Mouse (Mus musculus) G1E (cell line): ENCODE measurements at regions not wholly inside any gene's neighbourhood (a gene's known extent, or its start where the extent isn't known, plus 50 kb on each side); places are given as distances from the start of the nearest gene placed in this dataset.

Source experiments
- ATAC-seq: 2 replicates; pipeline ENCODE4 v1.8.0; 2016; ENCODE audit warnings: mild to moderate bottlenecking; ENCODE audit not compliant: insufficient number of reproducible peaks, poor library complexity, low FRiP score, severe bottlenecking; ENCODE audit errors: extremely low read depth
- DNase-seq: peaks from one replicate; pipeline ENCODE4 v3.0.0; 2012; ENCODE audit warnings: low spot score
- H3K27me3 ChIP-seq: 2 replicates; pipeline ENCODE4 v1.6.1; 2012; ENCODE audit warnings: mild to moderate bottlenecking, low read length, inconsistent platforms; ENCODE audit not compliant: insufficient read depth
- H3K36me3 ChIP-seq: replicated peaks from 2 replicates; pipeline ENCODE3; 2012; ENCODE audit warnings: mild to moderate bottlenecking, inconsistent platforms
- H3K4me1 ChIP-seq: 2 replicates; pipeline ENCODE4 v1.6.1; 2012; ENCODE audit warnings: low read depth, low read length, inconsistent platforms, mixed read lengths; ENCODE audit not compliant: insufficient read depth
- H3K4me3 ChIP-seq: 2 replicates; pipeline ENCODE4 v1.5.1; 2012; ENCODE audit warnings: low read depth, mild to moderate bottlenecking, inconsistent platforms, low read length, moderate library complexity, mixed read lengths
- H3K9me3 ChIP-seq: replicated peaks from 2 replicates; pipeline ENCODE4 v1.6.1; 2012; ENCODE audit warnings: inconsistent platforms
- CTCF ChIP-seq: IDR thresholded peaks from 2 replicates; pipeline ENCODE4 v1.5.1; 2012; ENCODE audit warnings: low read depth, low read length, inconsistent platforms, mixed read lengths
- GATA1 ChIP-seq: IDR thresholded peaks from 2 replicates; pipeline ENCODE4 v1.6.1; 2012; ENCODE audit warnings: borderline replicate concordance, low read length, inconsistent platforms, mixed read lengths
- GATA2 ChIP-seq: IDR thresholded peaks from 2 replicates; pipeline ENCODE4 v1.6.1; 2012; ENCODE audit warnings: low read depth, low read length, inconsistent platforms, borderline replicate concordance
- POLR2AphosphoS5 ChIP-seq: IDR thresholded peaks from 2 replicates; pipeline ENCODE4 v1.6.1; 2012; ENCODE audit warnings: low read depth, low read length, inconsistent platforms; ENCODE audit not compliant: insufficient replicate concordance
- TAL1 ChIP-seq: conservative IDR thresholded peaks from 2 replicates; pipeline ENCODE4 v1.6.1; 2012; ENCODE audit warnings: low read depth, low read length, inconsistent platforms, mixed read lengths

DNA sequence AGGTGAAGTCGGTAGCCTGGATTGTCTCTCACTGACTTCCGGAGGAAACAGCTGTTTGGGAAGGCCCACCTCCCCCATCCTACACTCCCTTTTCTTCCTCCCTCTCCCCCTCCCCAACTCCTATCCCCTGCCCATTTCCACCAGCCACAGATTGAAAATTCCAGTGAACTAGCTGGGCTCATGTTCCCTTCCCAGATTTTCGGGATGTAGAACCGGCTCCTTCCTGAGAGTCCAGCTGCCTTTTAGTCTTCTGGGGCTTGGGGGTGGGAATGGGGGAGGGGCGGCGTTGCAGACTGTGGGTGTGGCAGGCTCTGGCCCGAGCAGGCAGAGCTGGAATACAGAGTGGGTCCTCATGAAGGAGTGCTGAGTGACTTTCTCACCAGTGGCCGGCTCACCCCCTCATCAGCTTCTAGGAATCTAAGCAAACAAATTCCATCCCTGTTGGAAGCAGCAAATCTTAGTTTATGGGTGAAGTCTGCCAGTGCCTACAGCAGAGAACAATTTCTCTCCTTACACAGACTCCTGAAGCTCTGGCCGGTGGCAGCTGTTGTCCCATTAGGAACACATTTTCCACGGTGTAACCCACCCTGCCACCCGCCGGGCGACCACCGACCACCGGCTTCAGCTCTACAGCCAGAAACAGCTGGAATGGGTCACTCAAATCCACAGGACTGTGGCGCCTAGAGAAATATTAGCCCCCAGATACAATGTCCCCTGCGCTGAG, 100.9 kb downstream of the Mycn start:
- DNase-seq, result no peak

DNA sequence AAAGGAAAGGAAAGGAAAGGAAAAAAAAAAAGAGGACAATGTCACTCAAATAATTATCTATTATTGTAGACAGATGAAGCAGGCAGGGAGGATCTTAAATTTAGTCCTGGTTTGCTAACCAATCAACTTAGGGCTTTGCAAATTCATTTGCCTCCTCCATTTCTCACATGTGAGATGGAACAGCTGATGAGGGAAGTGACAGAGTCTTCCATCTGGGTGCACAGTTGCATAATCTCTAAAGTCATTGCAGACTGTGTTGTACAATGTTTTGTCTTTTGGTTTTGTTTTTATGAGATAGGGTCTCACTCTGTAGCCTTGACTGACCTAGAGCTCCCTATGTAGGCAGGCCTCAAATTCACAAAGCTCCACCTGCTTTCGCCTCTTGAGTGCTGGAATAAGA, 103.9 kb downstream of the Mycn start:
- ATAC-seq (no peak), DNase-seq (no peak)
- no peak for TF ChIP-seq POLR2AphosphoS5
- no peak for TF ChIP-seq GATA1
- Histone ChIP-seq H3K36me3 (no peaks in the 10 kb centered on the region), H3K9me3 (peaks cover 7% of the 10 kb centered on the region; the same call in 1 of the 2 replicates), H3K4me1 (no peaks in the 10 kb centered on the region), H3K4me3 (no peak overlapping the region), H3K27me3 (no peaks in the 10 kb centered on the region)

More for the DNA sequence above, 100.9 kb downstream of the Mycn start:
- ATAC-seq, result no peak
- Histone ChIP-seq H3K4me3 (no peak overlapping the region), H3K27me3 (no peaks in the 10 kb centered on the region), H3K4me1 (no peaks in the 10 kb centered on the region), H3K36me3 (no peaks in the 10 kb centered on the region), H3K9me3 (peaks cover 7% of the 10 kb centered on the region; the same call in 1 of the 2 replicates)
- TF ChIP-seq GATA2, result no peak
- no peak for TF ChIP-seq TAL1
- no peak for TF ChIP-seq CTCF
- no peak for TF ChIP-seq POLR2AphosphoS5
- TF ChIP-seq GATA1, result no peak

DNA sequence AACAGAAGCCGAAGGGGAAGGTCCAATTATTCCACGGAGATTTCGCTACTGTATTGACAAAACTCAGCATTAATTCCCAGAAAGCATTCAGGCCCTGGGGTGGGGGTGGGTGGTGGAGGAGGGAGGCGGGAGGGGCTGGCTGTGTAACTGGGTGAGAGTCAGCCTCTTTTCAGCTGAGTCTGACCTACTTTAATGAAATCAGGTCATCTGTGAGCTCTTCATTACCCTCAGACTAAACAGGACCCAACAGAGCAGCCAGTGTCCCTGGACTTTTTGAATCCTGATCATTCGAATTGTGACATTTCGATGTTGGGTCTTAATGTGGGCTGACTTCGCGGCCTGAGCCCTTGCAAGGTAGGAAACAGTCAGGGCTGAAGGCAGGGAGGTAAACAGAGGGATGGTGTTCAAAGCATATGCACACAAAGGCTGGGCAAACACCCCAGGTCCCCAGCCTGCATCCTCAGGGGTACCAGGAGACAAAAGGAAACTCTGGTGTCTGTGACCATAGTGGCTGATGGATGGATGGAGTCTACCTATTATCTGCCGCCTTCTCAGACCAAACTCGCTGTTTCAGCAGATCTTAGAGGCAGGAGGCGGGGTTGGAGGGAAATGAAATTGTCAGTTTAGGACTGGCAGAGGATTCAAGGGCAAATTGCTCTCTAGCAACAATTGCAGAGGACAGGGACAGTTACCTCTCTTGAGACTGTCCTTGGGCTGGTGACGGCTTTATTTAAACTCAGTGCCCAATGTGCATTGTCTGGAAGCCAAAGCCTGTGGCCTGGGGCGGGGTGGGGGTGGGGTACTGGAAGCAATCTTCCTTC, 113.7 kb downstream of the Mycn start:
- TF ChIP-seq TAL1, result no peak
- no peak for TF ChIP-seq POLR2AphosphoS5
- TF ChIP-seq CTCF, result no peak
- TF ChIP-seq GATA2, result no peak
- TF ChIP-seq GATA1, result no peak
- no peaks in the 10 kb centered on the region for H3K36me3 ChIP-seq
- H3K27me3 ChIP-seq, result no peaks in the 10 kb centered on the region
- no peak overlapping the region for H3K4me3 ChIP-seq
- ATAC-seq (no peak), DNase-seq (no peak)
- peaks cover 2% of the 10 kb centered on the region; the same call in 1 of the 2 replicates for H3K9me3 ChIP-seq
- H3K4me1 ChIP-seq, result no peaks in the 10 kb centered on the region

DNA sequence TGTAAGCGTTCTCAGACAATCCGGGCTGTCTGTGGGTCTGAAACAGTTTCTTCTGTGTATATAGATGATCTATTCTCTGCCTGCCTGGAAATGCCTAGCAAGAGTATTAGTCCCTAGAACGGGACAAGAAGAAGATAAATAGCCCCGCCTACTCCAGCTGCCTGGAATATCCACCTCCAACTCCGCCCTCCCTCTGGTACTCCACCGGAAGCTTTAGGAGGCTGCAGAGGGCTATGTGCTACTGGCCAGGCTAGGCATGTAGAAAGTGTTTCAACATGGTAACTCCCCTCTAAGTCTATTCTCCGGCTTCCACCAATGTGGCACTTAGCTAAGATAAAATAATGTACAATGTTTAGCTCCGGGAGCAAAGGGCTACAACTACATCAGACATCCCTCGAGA, 114.3 kb downstream of the Mycn start:
- ATAC-seq, result no peak
- Histone ChIP-seq H3K9me3 (peaks cover 2% of the 10 kb centered on the region; the same call in 1 of the 2 replicates), H3K4me3 (no peak overlapping the region), H3K27me3 (no peaks in the 10 kb centered on the region), H3K4me1 (no peaks in the 10 kb centered on the region), H3K36me3 (no peaks in the 10 kb centered on the region)
- no peak for DNase-seq
- TF ChIP-seq TAL1 (no peak), POLR2AphosphoS5 (no peak), CTCF (no peak), GATA2 (no peak), GATA1 (no peak)

DNA sequence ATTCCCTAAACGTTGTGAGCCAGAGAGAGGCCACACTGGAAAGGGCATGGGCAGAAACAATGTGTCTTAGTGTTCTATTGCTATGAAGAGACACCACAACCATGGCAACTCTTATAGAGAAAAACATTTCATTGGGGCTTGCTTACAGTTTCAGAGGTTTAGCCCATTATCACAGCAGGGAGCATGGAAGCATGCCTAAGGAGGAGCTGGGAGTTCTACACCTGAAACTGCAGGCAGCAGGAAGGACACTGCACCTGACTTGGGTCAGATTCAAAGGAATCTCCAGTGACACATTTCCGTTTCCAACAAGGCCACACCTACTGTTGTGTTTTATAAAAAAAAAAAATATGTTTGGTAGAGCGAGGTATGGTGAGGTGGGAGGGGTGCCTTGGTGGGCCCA, 115.3 kb downstream of the Mycn start:
- DNase-seq (no peak), ATAC-seq (no peak)
- TF ChIP-seq CTCF (no peak), GATA2 (no peak), POLR2AphosphoS5 (no peak), GATA1 (no peak), TAL1 (no peak)

DNA sequence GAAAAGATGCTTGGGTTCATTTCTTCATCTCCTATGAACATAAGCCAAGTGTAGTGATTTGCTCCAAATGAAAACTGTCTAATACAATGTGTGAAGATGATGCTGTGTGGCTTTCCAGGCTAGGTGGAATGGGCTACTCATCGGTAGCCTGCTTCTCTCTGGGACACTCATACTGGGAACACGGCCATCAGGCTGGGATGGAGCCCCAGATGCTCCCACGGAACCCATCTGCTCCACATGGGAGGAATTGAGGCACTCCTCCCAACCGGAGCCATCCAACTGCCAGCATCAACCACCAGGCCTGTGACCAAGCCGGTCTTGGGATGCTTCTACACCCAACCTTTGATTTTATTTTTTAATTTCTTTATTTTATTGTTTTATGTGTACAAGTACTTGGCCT, 115.9 kb downstream of the Mycn start:
- no peaks in the 10 kb centered on the region for H3K36me3 ChIP-seq
- peaks cover 10% of the 10 kb centered on the region for H3K9me3 ChIP-seq
- TF ChIP-seq GATA1 (no peak), CTCF (no peak), TAL1 (no peak), POLR2AphosphoS5 (no peak)
- no peaks in the 10 kb centered on the region for H3K4me1 ChIP-seq
- no peak for ATAC-seq
- no peaks in the 10 kb centered on the region for H3K27me3 ChIP-seq
- no peak overlapping the region for H3K4me3 ChIP-seq
- no peak for DNase-seq

More for the DNA sequence above, 115.3 kb downstream of the Mycn start:
- Histone ChIP-seq H3K27me3 (no peaks in the 10 kb centered on the region), H3K4me1 (no peaks in the 10 kb centered on the region), H3K4me3 (no peak overlapping the region), H3K36me3 (no peaks in the 10 kb centered on the region), H3K9me3 (peaks cover 5% of the 10 kb centered on the region)
